Mouse (Mus musculus): ENCODE measurements around the gene Tada2b. TPM values are rescaled to one million over a fixed set of nuclear protein-coding genes. Genes with fewer than 3 reads are reported as not detected.

Gene Tada2b
- total and polyA plus RNA-seq, 3 experiments, result 9.6 to 24.9 TPM; not detected in 1

DNA sequence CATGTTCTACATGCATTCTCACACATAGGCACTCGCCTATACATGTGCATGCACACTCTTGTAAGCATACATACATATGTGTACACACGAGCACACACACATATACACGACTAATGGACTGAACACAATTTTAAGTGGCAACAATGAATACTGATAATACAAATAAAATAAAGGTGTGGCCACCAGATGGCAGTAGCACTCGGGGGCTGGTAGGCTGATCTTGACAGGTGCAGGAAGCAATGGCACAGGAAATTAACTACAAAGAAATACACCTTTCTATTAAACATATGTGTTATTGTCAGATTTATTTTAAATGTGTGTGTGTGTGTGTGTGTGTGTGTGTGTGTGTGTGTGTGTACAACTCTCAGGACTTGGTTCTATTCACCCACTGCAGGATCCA, 25.2 kb downstream of the Tada2b start:
- Histone ChIP-seq H3K4me1 (ENCODE audit: control insufficient read depth in 1 of 2, insufficient read depth in 2 of 2, low read length in 2 of 2) (peaks cover 0 to 10% of the 10 kb centered on the region in 2 experiments; a peak in 2 of 4 replicates), H3K27ac (ENCODE audit: control insufficient read depth, low read depth, low read length) (no peak overlapping the region), H3K9me3 (replicated peaks; ENCODE audit: insufficient read depth, low read length) (no peaks in the 10 kb centered on the region), H3K79me2 (ENCODE audit: control insufficient read depth, insufficient read depth, low read length, poor library complexity) (no peaks in the 10 kb centered on the region), H3K4me3 (ENCODE audit: control insufficient read depth in 1 of 2, insufficient read depth in 1 of 2, low read depth in 2 of 2, low read length in 2 of 2) (no peak overlapping the region), H3K36me3 (ENCODE audit: control insufficient read depth in 1 of 2, insufficient read depth in 2 of 2, low read length in 2 of 2) (peaks cover 0 to 3% of the 10 kb centered on the region in 2 experiments; a peak in 2 of 4 replicates), H3K9ac (ENCODE audit: control insufficient read depth, low read depth, low read length, poor library complexity, severe bottlenecking) (no peak overlapping the region), H3K27me3 (ENCODE audit: control insufficient read depth in 1 of 2, insufficient read depth in 2 of 2, low read length in 2 of 2) (no peaks in the 10 kb centered on the region)
- peak; percentile 82 for DNase-seq (ENCODE audit: low read depth, low spot score)
- no peak for TF ChIP-seq E2F4 (IDR thresholded peaks at IDR 0.05; ENCODE audit: borderline replicate concordance, low read depth, low read length)
- no peak for TF ChIP-seq EP300 (IDR thresholded peaks at IDR 0.05; ENCODE audit: low read depth in 1 of 2, low read length in 2 of 2)
- TF ChIP-seq GATA1 (IDR thresholded peaks at IDR 0.05; ENCODE audit: low read depth, low read length), result no peak
- TF ChIP-seq TBP (IDR thresholded peaks at IDR 0.05; ENCODE audit: low read depth, low read length), result 0 out of 2 replicates have a peak, but pooled peaks have one; percentile 28
- TF ChIP-seq CTCF (IDR thresholded peaks at IDR 0.05 in 2 of 3, conservative IDR thresholded peaks at IDR 0.05 in 1 of 3; ENCODE audit: control insufficient read depth in 1 of 3, insufficient read depth in 1 of 3, low read depth in 2 of 3, low read length in 3 of 3, poor library complexity in 1 of 3, severe bottlenecking in 1 of 3), result peak; percentile 83 to 94 (median 86)
- TF ChIP-seq CHD1 (IDR thresholded peaks at IDR 0.05; ENCODE audit: low read depth, low read length), result no peak
- no peak for TF ChIP-seq MAFK (IDR thresholded peaks at IDR 0.05; ENCODE audit: borderline replicate concordance, low read depth, low read length)
- no peak for TF ChIP-seq ELF1 (IDR thresholded peaks at IDR 0.05; ENCODE audit: low read depth, low read length)
- TF ChIP-seq SMC3 (IDR thresholded peaks at IDR 0.05; ENCODE audit: low read depth, low read length), result peak; percentile 92
- 0 out of 2 replicates have a peak, but pooled peaks have one; percentile 36 for TF ChIP-seq SIN3A (IDR thresholded peaks at IDR 0.05; ENCODE audit: low read length)
- peak; percentile 66 for TF ChIP-seq ZC3H11A (IDR thresholded peaks at IDR 0.05; ENCODE audit: low read depth, low read length)
- peak; percentile 67; the same call in 1 of the 2 replicates for TF ChIP-seq MAZ (IDR thresholded peaks at IDR 0.05; ENCODE audit: low read depth, low read length)
- TF ChIP-seq RAD21 (IDR thresholded peaks at IDR 0.05; ENCODE audit: low read depth, low read length), result peak; percentile 83
- TF ChIP-seq NRF1 (IDR thresholded peaks at IDR 0.05; ENCODE audit: insufficient read depth, low read depth, low read length, poor library complexity, severe bottlenecking), result no peak

DNA sequence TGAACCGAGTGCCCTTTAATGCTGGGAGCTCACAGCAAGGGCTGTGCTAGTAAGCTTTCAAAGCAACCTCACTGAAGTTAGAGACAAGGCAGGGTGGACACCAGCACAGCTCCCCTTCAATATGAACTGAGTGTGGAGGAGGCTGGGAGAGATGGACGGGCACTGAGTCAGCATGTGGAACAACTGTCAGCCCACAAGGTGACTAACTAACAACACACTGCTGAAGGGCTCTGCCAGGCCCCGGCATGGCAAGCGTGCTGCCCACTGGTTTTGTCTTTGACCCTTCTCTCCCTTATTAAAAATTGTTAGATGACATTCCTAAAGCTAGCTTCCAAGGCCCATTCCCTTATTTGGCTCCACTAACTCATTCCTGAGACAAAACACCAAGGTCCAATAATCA, 26.4 kb downstream of the Tada2b start:
- TF ChIP-seq ETS1 (IDR thresholded peaks at IDR 0.05; ENCODE audit: low read depth, low read length), result no peak
- TF ChIP-seq GATA1 (IDR thresholded peaks at IDR 0.05; ENCODE audit: low read depth, low read length), result no peak
- TF ChIP-seq CHD1 (IDR thresholded peaks at IDR 0.05; ENCODE audit: low read depth, low read length), result no peak
- TF ChIP-seq POLR2A (IDR thresholded peaks at IDR 0.05; ENCODE audit: control insufficient read depth in 1 of 2, insufficient read depth in 1 of 2, low read depth in 1 of 2, low read length in 2 of 2, poor library complexity in 1 of 2), result no peak
- TF ChIP-seq NELFE (IDR thresholded peaks at IDR 0.05; ENCODE audit: low read depth, low read length), result no peak
- TF ChIP-seq MYB (IDR thresholded peaks at IDR 0.05; ENCODE audit: low read depth, low read length), result no peak
- TF ChIP-seq TAL1 (IDR thresholded peaks at IDR 0.05; ENCODE audit: low read length), result no peak
- TF ChIP-seq CHD2 (IDR thresholded peaks at IDR 0.05; ENCODE audit: low read length), result no peak
- no peak for TF ChIP-seq ZC3H11A (IDR thresholded peaks at IDR 0.05; ENCODE audit: low read depth, low read length)
- no peak for TF ChIP-seq ZNF384 (IDR thresholded peaks at IDR 0.05; ENCODE audit: low read depth, low read length)
- Histone ChIP-seq H3K36me3 (ENCODE audit: control insufficient read depth in 1 of 2, insufficient read depth in 2 of 2, low read length in 2 of 2) (no peaks in the 10 kb centered on the region), H3K9ac (ENCODE audit: control insufficient read depth, low read depth, low read length, poor library complexity, severe bottlenecking) (no peak overlapping the region), H3K9me3 (replicated peaks; ENCODE audit: insufficient read depth, low read length) (no peaks in the 10 kb centered on the region), H3K4me3 (ENCODE audit: control insufficient read depth in 1 of 2, insufficient read depth in 1 of 2, low read depth in 2 of 2, low read length in 2 of 2) (no peak overlapping the region), H3K27me3 (ENCODE audit: control insufficient read depth in 1 of 2, insufficient read depth in 2 of 2, low read length in 2 of 2) (no peaks in the 10 kb centered on the region), H3K79me2 (ENCODE audit: control insufficient read depth, insufficient read depth, low read length, poor library complexity) (no peaks in the 10 kb centered on the region), H3K27ac (ENCODE audit: control insufficient read depth, low read depth, low read length) (no peak overlapping the region), H3K4me1 (ENCODE audit: control insufficient read depth in 1 of 2, insufficient read depth in 2 of 2, low read length in 2 of 2) (no peaks in the 10 kb centered on the region)
- DNase-seq (ENCODE audit: low read depth, low spot score), result no peak

Measured in MEL (cell line).